Mouse (Mus musculus) heart, adult 8-10 months (tissue): ENCODE results near the gene Matn1. TPM values are rescaled to one million over a fixed set of nuclear protein-coding genes. Genes with fewer than 3 reads are reported as not detected.

ENCODE experiments used
- DNase-seq: peaks from one replicate; pipeline ENCODE4 v3.0.0; 2022; ENCODE audit warnings: low spot score
- total RNA-seq, 4 experiments: library from RNA; stranded (reverse); gene quantifications; 2 replicates each; pipeline ENCODE4 v1.2.4; 2022

Gene Matn1
- total RNA-seq, 4 experiments from 2014 or later, result not detected

- DNase-seq, result no peak
These were observed 26.6 kb upstream of the Matn1 start for GRCm38 (mm10) chr4:130917564-130917963.

- no peak for DNase-seq
These were observed 25.1 kb upstream of the Matn1 start for GRCm38 (mm10) chr4:130918805-130919749.

GRCm38 (mm10) chr4:130919750-130920356 lies 24.3 kb upstream of the Matn1 start:
- DNase-seq, result no peak

GRCm38 (mm10) chr4:130920951-130921693 lies 23.1 kb upstream of the Matn1 start:
- no peak for DNase-seq

GRCm38 (mm10) chr4:130921986-130922385 lies 22.2 kb upstream of the Matn1 start:
- DNase-seq, result no peak

- no peak for DNase-seq
These were observed 17.9 kb upstream of the Matn1 start for GRCm38 (mm10) chr4:130926274-130926673.

GRCm38 (mm10) chr4:130927821-130928220 lies 16.4 kb upstream of the Matn1 start:
- no peak for DNase-seq

GRCm38 (mm10) chr4:130942644-130943043 lies 1.5 kb upstream of the Matn1 start:
- no peak for DNase-seq

GRCm38 (mm10) chr4:130944779-130945178 lies 594 bp downstream of the Matn1 start:
- DNase-seq, result no peak

GRCm38 (mm10) chr4:130947094-130947647 lies 3.0 kb downstream of the Matn1 start:
- peak; percentile 9 for DNase-seq

GRCm38 (mm10) chr4:130949821-130950384 lies 5.7 kb downstream of the Matn1 start:
- no peak for DNase-seq

GRCm38 (mm10) chr4:130952531-130952930 lies 8.3 kb downstream of the Matn1 start:
- no peak for DNase-seq

- DNase-seq, result no peak
These were observed 13.0 kb downstream of the Matn1 start for GRCm38 (mm10) chr4:130957156-130957555.

GRCm38 (mm10) chr4:130958812-130959211 lies 14.6 kb downstream of the Matn1 start:
- DNase-seq, result no peak

GRCm38 (mm10) chr4:130959678-130960077 lies 15.5 kb downstream of the Matn1 start:
- no peak for DNase-seq

GRCm38 (mm10) chr4:130960118-130960734 lies 16.0 kb downstream of the Matn1 start:
- peak; percentile 79 for DNase-seq

- no peak for DNase-seq
These were observed 27.1 kb downstream of the Matn1 start for GRCm38 (mm10) chr4:130971278-130971677.

- DNase-seq, result peak; percentile 63
These were observed 28.2 kb downstream of the Matn1 start for GRCm38 (mm10) chr4:130972421-130972829.

- no peak for DNase-seq
These were observed 29.4 kb downstream of the Matn1 start for GRCm38 (mm10) chr4:130973332-130974263.

- DNase-seq, result peak; percentile 26
These were observed 34.8 kb downstream of the Matn1 start for GRCm38 (mm10) chr4:130978981-130979380.
